Mouse (Mus musculus): ENCODE measurements around the gene Cracr2b.

Cracr2b gene

DNA sequence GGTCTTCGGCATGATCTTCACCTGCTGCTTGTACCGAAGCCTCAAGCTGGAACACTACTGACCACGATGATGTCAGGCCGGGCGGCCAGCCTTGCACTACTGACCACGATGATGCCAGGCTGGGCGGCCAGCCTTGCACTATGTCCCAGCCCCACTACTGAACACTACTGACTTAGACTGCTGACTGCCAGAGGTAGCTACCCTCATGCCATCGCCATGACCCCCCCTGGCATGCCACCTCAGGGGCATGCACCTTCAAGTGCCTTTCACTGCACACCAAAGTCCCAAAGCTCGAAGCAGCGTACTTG is 9.7 kb downstream of the Cracr2b start:
- no peak for DNase-seq

DNA sequence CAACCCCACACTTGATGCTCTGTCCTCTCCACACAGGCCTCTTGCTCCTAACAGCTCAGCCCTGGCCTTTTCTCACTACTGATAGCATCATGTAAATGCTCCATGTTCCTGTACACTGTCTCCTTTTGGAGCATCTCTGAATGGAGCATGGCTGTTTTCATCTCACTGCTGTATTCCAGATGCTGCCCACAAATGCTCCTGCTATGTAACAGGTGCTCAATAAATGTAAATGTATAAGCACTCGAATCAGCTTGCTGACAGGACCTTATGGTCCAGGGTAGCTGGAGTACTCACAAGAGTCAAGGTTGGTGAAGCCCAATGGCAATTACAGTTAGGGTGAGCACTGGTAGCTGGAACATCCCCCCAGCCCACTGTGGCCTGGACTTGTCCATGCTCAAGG is 10.3 kb downstream of the Cracr2b start:
- DNase-seq: no peak

DNA sequence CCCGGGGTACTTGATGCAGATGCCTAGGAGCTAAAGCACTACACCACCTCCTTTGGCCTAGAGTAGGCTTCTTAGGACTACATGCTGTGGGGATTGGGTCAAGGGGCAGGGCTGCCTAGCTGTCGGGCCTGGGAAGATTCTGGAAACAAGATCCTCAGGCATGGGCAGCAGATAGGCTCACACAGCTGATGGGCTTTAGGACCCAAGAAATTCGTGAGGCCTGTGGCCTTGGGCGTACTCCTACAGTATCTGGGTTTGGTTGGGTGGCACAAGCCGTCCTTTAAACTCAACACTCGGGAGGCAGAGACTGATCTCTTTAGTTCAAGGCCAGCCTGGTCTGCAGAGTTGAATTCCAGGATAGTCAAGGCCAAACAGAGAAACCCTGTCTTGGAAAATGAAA is 11.3 kb downstream of the Cracr2b start:
- no peak for DNase-seq

DNA sequence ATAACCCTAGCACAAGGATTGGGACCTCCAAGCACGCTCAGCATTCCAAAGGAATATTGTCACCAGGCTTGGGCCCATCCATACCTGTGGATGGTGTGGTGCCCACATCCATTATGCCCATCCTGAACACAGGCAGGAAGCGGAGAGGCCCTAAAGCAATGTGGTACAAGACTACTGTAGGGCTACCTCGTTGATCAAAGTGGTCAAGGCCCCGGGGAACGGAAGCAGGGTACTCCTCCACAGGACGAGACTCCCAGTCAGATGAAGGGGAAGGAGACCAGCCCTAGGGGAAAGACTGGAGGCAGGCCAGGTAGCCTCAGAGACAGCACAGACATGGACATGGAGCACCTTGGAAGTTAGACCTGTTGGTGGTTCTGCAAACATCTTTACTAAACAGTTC is 11.9 kb downstream of the Cracr2b start:
- DNase-seq: no peak

DNA sequence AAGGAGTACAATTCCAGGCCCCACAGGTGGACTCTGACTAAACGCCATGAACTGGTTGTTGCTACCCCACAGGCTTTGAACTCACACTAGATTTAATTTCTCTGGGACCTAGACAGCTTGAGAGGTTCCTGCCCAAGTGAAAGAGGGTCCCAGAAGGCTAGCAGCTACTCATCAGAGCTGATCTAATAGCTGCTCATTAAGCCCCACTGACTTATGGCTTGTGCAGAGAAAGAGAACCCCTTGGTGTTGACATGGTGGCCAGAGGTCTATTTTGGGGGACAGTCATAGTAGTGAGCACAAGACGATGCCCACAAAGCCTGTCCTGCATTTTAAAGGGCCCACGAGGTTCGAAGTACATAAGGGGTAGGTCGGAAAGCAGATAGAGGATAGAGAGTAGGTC is 13.3 kb downstream of the Cracr2b start:
- DNase-seq: no peak

- DNase-seq: peak; percentile 91
These were observed 14.3 kb downstream of the Cracr2b start, which contains the start of the genes Polr2l and Tspan4 for GRCm38 (mm10) chr7:141475011-141475804. Gene Polr2l, minus strand, starts transcription at chr7:141475132. Gene Tspan4, plus strand, starts transcription at chr7:141475240.

GRCm38 (mm10) chr7:141475805-141476158 is 14.9 kb downstream of the Cracr2b start:
- peak; percentile 56 for DNase-seq

DNA sequence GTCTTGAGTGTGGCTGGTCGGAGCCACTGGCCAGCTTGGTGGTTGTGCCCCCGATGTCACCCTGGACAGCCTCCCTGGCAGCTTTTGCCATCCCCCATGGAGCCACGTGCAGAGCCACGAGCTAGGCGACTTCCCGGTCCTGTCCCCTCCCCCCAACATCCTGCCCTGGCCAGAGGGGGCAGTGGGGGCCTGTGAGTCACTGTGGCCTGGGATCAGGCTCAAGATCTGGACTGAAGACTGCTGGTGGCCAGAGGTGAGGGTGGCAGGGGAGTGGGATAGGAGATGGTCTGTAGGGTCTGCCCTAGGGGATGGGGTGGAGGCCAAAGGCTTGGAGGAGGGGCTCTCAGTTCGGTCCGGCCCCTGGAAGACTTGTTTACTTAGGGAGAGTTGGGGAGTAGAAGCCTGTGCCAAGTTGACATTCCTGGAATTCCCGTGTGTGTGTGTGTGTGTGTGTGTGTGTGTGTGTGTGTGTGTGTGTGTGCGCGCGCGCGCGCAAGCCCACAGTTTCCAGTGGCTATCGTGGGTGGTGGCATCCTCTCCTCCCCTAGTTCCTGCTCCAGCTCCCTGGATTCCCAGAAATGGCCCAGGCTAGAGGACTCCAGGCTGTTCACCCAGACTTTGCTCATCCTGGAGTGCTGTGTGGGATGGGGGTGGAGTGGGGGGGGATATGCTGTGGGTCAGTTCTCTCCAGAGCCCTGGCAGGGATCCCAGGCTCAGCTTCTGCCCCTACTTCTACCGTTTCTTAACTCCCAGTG is 15.5 kb downstream of the Cracr2b start:
- peak; percentile 94 for DNase-seq

- peak; percentile 68 for DNase-seq
These were observed 16.1 kb downstream of the Cracr2b start for GRCm38 (mm10) chr7:141476981-141477370.

DNA sequence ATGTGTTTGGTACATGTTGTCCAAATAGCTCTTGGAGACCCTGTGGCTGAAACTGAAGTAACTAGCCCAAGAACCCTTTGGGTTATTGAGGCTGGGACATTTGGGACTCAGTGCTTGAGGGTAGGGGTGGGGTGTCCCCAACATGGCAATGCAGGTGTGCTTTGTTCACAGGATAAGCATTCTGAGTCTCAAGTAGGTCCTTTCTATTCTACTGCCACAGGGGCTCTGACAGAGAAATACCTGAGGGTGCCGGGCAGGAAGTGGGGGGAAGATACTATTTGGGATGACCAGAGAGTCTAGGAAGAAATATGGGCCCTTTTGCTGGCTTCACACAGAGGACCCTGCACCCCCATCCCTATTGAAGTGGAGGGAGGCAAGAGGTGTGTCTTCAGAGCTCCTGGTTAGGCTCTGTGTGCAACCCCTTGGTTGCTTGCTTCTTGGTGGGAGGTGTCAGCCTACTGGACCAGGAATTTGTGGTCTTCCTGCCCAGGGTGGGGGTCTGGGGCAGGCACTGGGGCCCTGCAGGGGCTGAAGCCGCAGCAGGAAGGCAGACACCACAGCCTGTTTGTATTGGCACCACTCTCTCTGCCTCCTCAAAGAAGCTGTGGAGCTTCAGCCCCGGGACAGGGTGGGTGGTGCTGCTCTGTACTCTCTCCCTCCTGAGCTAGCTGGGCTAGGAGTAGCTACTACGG is 16.8 kb downstream of the Cracr2b start:
- DNase-seq: peak; percentile 61

- DNase-seq: no peak
These were observed 17.4 kb downstream of the Cracr2b start for GRCm38 (mm10) chr7:141478270-141478748.

DNA sequence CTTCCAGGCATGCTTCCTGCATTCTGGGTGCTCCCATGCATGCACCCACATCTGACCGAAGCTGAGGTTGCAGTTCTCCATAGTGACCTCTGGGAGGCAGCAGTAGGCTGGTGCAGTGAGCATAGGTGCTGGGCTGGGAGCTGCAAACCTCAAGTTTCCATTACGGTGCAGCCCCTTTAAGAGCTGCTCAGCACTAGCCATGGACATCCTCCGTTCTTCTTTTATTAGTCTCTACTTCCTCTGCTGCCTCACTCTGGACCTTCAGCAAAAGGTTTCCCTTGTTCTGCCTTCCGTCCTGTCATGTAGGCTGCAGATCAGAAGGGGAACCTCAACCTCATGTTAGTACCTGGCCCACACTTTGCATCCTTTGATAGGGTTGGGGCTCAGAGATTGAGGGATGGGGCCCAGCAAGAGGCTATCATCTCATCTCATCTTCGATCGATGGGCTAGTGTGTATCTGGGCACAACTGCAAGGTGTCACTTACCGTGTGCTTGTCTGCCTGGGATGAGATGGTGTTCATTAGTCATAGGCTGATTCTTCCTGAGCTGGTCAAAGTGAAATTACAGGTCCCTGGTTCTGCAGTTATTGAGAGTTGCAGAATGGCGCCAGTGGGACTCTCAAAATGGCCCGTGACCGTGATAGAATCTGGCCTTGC is 20.1 kb downstream of the Cracr2b start:
- DNase-seq: peak; percentile 79

DNA sequence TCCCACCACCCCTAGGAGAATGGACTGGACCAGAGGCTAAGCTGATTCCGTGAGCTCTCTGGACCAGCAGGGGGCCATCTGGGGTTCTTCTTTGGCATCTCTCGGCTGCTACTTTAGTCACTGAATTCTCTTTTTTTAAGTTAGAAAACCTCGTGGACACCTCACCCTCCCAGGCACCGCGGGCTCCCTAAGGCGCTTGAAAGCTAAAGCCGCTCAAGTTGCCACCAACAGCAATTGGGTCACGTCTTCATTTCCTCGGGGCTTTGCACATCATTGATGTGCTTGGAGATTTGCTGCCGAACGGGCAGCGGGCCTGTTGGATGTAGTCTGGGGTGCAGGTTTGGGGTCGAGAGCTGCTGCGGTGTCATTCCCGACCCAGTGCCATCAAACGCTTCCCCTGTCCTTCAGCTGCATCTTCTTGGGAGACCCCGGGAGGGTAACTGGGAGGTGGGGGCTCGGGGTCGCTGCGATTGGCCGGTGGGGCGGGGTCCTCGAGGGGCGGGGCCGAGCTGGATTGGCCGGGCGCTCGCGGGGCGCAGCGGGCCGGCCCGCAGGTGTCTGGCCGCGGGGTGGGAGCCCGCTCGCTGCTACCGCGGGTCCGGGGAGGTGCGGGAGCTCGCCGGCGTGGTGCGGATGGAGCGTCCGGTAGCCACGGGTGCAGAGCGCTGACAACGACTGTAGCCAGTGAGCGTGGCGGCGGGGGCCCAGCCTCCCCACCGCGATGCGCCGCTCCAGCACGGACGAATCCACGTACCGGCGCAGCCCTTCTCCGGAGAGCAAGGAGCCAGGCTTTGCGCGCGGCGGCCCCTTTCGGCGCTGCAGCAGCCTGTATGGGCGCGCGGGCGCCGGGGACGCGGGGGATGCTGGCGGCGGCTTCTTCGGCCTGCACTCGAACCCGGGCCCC is 20.9 kb downstream of the Cracr2b start:
- peak; percentile 77 for DNase-seq

- no peak for DNase-seq
These were observed 21.7 kb downstream of the Cracr2b start for GRCm38 (mm10) chr7:141482531-141483024.

GRCm38 (mm10) chr7:141483114-141483653 is 22.3 kb downstream of the Cracr2b start:
- DNase-seq: no peak

DNA sequence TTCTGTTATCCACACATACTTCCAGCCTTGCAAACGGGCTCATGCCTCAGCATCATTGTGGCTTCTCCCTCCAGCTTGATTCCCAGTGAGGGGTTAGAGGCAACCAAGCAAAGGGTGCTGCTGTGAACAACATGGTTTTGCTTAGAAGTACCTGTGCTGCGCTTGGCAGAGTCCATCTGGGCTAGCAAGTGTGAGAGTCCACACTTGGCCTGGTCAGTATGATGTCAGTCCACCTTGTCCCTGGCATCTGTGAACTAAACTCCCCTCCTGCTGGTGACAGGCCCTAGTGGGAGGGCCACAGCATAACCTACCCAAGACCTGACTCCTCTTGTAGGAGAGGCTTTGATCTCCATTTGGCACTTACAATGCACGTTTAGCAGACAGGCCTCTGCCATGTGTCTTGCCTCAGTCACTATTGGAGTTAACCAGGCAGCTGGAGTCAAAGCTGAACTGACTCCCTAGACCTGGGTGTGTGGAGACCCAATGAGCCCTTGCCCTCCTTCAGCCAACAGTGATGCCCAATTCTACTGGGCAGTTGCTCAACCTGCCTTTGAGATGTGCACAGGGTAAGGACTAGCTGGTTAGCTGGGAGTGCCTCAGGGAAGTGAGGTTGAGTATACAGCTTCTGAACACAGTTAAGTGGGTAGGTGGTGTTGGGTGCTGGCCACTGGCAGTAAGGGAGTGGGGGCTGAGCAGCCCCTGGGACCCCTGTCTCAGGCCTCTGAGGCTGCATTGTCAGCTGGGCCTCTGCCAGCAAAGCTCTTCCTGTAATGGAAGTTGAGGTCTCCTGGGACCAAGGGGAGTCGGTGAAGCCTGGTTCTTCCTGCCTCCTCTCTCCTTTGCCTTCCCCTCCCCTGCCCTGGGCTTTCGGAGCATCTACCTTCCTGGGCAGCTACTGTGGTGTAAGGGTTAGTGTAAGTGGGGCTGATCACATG is 23.6 kb downstream of the Cracr2b start:
- peak; percentile 48 for DNase-seq

DNA sequence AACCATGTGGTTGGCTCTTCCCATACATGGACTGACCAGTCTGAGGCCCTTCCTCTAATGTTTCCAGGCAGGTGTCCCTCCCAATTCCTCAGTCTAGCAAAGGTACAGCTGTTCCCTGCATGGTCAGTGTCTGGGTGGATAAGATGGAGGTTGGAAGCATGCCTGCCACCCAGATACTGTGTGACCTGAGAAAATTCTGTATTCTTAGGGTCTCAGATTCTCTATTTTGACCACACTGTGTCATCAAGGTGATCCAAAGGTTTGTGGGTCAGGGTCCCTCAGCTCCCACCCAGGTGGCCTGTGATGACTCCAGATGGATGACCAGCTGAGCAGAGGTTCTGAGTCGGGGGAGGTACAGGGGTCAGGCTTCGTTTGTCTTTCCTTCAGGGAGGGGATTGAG is 24.3 kb downstream of the Cracr2b start:
- no peak for DNase-seq

- DNase-seq: no peak
These were observed 24.7 kb downstream of the Cracr2b start for GRCm38 (mm10) chr7:141485606-141486005.

GRCm38 (mm10) chr7:141486239-141486638 is 25.3 kb downstream of the Cracr2b start:
- DNase-seq: no peak

DNA sequence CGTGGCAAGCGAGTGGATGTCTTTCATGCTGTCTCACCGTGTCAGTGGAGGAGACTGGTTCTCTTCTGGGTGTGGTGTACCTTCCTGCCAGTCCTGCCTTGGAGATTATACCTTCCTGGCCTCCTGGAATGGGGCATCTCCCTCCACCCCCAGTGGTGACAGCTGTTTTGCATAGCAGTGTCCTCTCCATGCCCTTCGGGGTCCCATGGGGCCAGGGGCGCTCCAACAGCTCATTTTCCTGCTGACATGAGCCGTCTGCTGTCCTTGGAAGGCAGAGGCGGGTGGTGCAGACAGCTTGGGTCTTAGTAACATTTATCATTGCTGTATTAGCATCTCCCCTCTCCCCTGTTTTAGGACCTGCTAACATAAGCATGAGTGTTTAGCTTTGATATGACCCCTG is 26.2 kb downstream of the Cracr2b start:
- DNase-seq: no peak
